Mouse (Mus musculus): ENCODE measurements at regions not wholly inside any gene's neighbourhood (a gene's known extent, or its start where the extent isn't known, plus 50 kb on each side); places are given as distances from the start of the nearest gene placed in this dataset.
"Not testable (repeated sequence)": the region's sequence is repeated elsewhere in the genome, so short reads cannot be mapped to it uniquely, and the experiment has no call there.

GRCm38 (mm10) chr12:77031448-77031847 is 69.4 kb upstream of the Max start:
- Histone ChIP-seq H3K4me1 (ENCODE audit: control insufficient read depth, insufficient read depth, low read length) (no peaks in the 10 kb centered on the region), H3K4me3 (ENCODE audit: control insufficient read depth, low read depth, low read length) (no peak overlapping the region)
- no peak for TF ChIP-seq CTCF (IDR thresholded peaks at IDR 0.05; ENCODE audit: control insufficient read depth, insufficient read depth, insufficient replicate concordance, low read depth, low read length)
- no peak for TF ChIP-seq POLR2A (IDR thresholded peaks at IDR 0.05; ENCODE audit: control insufficient read depth, low read depth, low read length)

DNA sequence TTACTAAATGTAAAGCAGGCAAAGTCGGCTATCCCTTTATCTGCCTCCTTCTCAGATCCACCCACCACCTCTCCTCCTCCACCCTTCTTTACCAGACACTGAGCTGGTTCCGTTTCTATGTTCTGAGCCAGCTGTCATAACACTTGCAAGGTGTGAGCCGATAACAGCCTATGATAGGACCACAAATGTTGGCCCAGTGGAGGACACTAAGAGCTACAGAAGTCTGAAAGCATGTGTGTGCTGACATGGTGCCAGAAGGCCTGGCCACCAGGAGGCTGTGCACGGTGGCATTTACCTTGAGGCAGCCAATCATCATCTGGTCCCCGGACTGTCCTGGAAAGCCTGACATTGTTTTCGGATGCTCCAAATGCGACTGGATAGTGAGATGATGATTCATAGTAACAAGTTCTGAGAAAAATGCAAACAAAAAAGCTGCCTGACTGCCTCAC is 63.5 kb upstream of the Max start:
- no peak overlapping the region for H3K27ac ChIP-seq (ENCODE audit: control insufficient read depth, insufficient read depth, low read depth, low read length)
- H3K36me3 ChIP-seq (ENCODE audit: control insufficient read depth, insufficient read depth, low read length) = no peaks in the 10 kb centered on the region
- no peak overlapping the region for H3K4me3 ChIP-seq (ENCODE audit: control insufficient read depth, low read depth, low read length)
- TF ChIP-seq CTCF (IDR thresholded peaks at IDR 0.05; ENCODE audit: control insufficient read depth, insufficient read depth, insufficient replicate concordance, low read depth, low read length) = no peak
- no peak for TF ChIP-seq POLR2A (IDR thresholded peaks at IDR 0.05; ENCODE audit: control insufficient read depth, low read depth, low read length)
- H3K4me1 ChIP-seq (ENCODE audit: control insufficient read depth, insufficient read depth, low read length) = no peaks in the 10 kb centered on the region
- H3K27me3 ChIP-seq (ENCODE audit: control insufficient read depth, insufficient read depth, low read length) = no peaks in the 10 kb centered on the region

More at GRCm38 (mm10) chr12:77031448-77031847, 69.4 kb upstream of the Max start:
- no peaks in the 10 kb centered on the region for H3K27me3 ChIP-seq (ENCODE audit: control insufficient read depth, insufficient read depth, low read length)
- no peak overlapping the region for H3K27ac ChIP-seq (ENCODE audit: control insufficient read depth, insufficient read depth, low read depth, low read length)
- H3K36me3 ChIP-seq (ENCODE audit: control insufficient read depth, insufficient read depth, low read length) = no peaks in the 10 kb centered on the region

- Histone ChIP-seq H3K27ac (ENCODE audit: control insufficient read depth, insufficient read depth, low read depth, low read length) (no peak overlapping the region), H3K36me3 (ENCODE audit: control insufficient read depth, insufficient read depth, low read length) (no peaks in the 10 kb centered on the region), H3K4me3 (ENCODE audit: control insufficient read depth, low read depth, low read length) (no peak overlapping the region), H3K27me3 (ENCODE audit: control insufficient read depth, insufficient read depth, low read length) (no peaks in the 10 kb centered on the region), H3K4me1 (ENCODE audit: control insufficient read depth, insufficient read depth, low read length) (no peaks in the 10 kb centered on the region; the same call in none of the 2 replicates)
- no peak for TF ChIP-seq POLR2A (IDR thresholded peaks at IDR 0.05; ENCODE audit: control insufficient read depth, low read depth, low read length)
- TF ChIP-seq CTCF (IDR thresholded peaks at IDR 0.05; ENCODE audit: control insufficient read depth, insufficient read depth, insufficient replicate concordance, low read depth, low read length) = no peak
Measured at GRCm38 (mm10) chr12:77022538-77022937, 60.5 kb upstream of the Max start.

GRCm38 (mm10) chr12:77021881-77022280 is 59.9 kb upstream of the Max start:
- H3K27ac ChIP-seq (ENCODE audit: control insufficient read depth, insufficient read depth, low read depth, low read length) = no peak overlapping the region
- H3K27me3 ChIP-seq (ENCODE audit: control insufficient read depth, insufficient read depth, low read length) = no peaks in the 10 kb centered on the region
- no peaks in the 10 kb centered on the region for H3K36me3 ChIP-seq (ENCODE audit: control insufficient read depth, insufficient read depth, low read length)
- TF ChIP-seq POLR2A (IDR thresholded peaks at IDR 0.05; ENCODE audit: control insufficient read depth, low read depth, low read length) (no peak), CTCF (IDR thresholded peaks at IDR 0.05; ENCODE audit: control insufficient read depth, insufficient read depth, insufficient replicate concordance, low read depth, low read length) (no peak)
- H3K4me1 ChIP-seq (ENCODE audit: control insufficient read depth, insufficient read depth, low read length) = no peaks in the 10 kb centered on the region; the same call in none of the 2 replicates
- H3K4me3 ChIP-seq (ENCODE audit: control insufficient read depth, low read depth, low read length) = no peak overlapping the region

- Histone ChIP-seq H3K36me3 (ENCODE audit: control insufficient read depth, insufficient read depth, low read length) (no peaks in the 10 kb centered on the region), H3K27ac (ENCODE audit: control insufficient read depth, insufficient read depth, low read depth, low read length) (no peak overlapping the region), H3K27me3 (ENCODE audit: control insufficient read depth, insufficient read depth, low read length) (no peaks in the 10 kb centered on the region), H3K4me3 (ENCODE audit: control insufficient read depth, low read depth, low read length) (no peak overlapping the region), H3K4me1 (ENCODE audit: control insufficient read depth, insufficient read depth, low read length) (no peaks in the 10 kb centered on the region; the same call in none of the 2 replicates)
- TF ChIP-seq CTCF (IDR thresholded peaks at IDR 0.05; ENCODE audit: control insufficient read depth, insufficient read depth, insufficient replicate concordance, low read depth, low read length) (no peak), POLR2A (IDR thresholded peaks at IDR 0.05; ENCODE audit: control insufficient read depth, low read depth, low read length) (no peak)
Measured at GRCm38 (mm10) chr12:77019708-77020511, 57.9 kb upstream of the Max start.

- not testable (repeated sequence) for H3K4me3 ChIP-seq (ENCODE audit: control insufficient read depth, low read depth, low read length); H3K27me3 ChIP-seq (ENCODE audit: control insufficient read depth, insufficient read depth, low read length); H3K27ac ChIP-seq (ENCODE audit: control insufficient read depth, insufficient read depth, low read depth, low read length); H3K4me1 ChIP-seq (ENCODE audit: control insufficient read depth, insufficient read depth, low read length); H3K36me3 ChIP-seq (ENCODE audit: control insufficient read depth, insufficient read depth, low read length)
Measured at GRCm38 (mm10) chr12:77019148-77019547, 57.1 kb upstream of the Max start.

DNA sequence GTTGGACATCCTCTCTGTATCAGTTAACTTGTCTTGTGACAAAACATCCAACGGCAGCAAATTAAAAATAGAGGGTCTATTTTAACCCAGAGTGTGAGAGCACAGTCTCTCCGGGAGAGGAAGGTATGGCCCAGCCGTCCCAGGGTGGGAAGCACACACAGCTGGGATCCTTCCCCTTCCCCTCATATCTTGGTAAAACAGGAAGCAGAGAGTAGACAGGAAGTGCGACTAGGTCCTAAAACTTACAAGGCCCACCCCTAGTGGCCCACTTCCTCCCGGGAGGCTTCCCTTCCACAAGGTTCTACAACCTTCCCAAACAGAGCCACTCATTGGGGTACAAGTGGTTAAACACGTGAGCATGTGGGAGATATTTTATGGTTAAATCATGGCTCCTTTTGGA is 56.4 kb upstream of the Max start:
- Histone ChIP-seq H3K27ac (ENCODE audit: control insufficient read depth, insufficient read depth, low read depth, low read length) (no peak overlapping the region), H3K36me3 (ENCODE audit: control insufficient read depth, insufficient read depth, low read length) (no peaks in the 10 kb centered on the region), H3K27me3 (ENCODE audit: control insufficient read depth, insufficient read depth, low read length) (no peaks in the 10 kb centered on the region), H3K4me1 (ENCODE audit: control insufficient read depth, insufficient read depth, low read length) (no peaks in the 10 kb centered on the region; the same call in none of the 2 replicates), H3K4me3 (ENCODE audit: control insufficient read depth, low read depth, low read length) (no peak overlapping the region)
- no peak for TF ChIP-seq CTCF (IDR thresholded peaks at IDR 0.05; ENCODE audit: control insufficient read depth, insufficient read depth, insufficient replicate concordance, low read depth, low read length)
- no peak for TF ChIP-seq POLR2A (IDR thresholded peaks at IDR 0.05; ENCODE audit: control insufficient read depth, low read depth, low read length)
